Mouse (Mus musculus) cerebellum, postnatal 36 days (tissue): ENCODE data around the gene Gm20388.

Experiments
- DNase-seq, 2 experiments: peaks; one replicate each; pipeline ENCODE4 v3.0.0; 2021 to 2022; ENCODE audit warnings: mixed read lengths in 2 of 2

The Gm20388 gene

DNA sequence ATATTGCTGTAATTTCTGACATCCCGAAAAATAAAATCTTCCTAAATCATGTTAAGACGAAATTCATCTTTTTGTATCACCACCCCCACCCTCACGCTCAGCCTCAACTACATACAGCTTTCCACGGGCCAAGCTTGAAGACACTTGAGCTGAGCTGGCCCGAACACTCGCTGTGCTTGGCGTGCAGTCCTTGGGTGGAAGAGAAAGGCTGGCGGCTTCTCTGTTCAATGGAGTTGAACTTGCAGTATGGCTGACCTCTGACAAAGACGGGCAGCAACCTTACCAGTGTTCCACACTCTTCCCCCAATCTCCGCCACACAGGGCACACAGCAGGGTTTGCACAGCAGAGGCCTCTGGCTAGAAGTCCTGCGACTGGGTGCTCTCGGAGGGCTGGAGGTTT lies 670.7 kb downstream of the Gm20388 start:
- no peak for DNase-seq

- no peak for DNase-seq
Observed at GRCm38 (mm10) chr8:120581811-120582210, 671.2 kb downstream of the Gm20388 start.

- no peak for DNase-seq
Observed at GRCm38 (mm10) chr8:120585521-120585920, 674.9 kb downstream of the Gm20388 start.

DNA sequence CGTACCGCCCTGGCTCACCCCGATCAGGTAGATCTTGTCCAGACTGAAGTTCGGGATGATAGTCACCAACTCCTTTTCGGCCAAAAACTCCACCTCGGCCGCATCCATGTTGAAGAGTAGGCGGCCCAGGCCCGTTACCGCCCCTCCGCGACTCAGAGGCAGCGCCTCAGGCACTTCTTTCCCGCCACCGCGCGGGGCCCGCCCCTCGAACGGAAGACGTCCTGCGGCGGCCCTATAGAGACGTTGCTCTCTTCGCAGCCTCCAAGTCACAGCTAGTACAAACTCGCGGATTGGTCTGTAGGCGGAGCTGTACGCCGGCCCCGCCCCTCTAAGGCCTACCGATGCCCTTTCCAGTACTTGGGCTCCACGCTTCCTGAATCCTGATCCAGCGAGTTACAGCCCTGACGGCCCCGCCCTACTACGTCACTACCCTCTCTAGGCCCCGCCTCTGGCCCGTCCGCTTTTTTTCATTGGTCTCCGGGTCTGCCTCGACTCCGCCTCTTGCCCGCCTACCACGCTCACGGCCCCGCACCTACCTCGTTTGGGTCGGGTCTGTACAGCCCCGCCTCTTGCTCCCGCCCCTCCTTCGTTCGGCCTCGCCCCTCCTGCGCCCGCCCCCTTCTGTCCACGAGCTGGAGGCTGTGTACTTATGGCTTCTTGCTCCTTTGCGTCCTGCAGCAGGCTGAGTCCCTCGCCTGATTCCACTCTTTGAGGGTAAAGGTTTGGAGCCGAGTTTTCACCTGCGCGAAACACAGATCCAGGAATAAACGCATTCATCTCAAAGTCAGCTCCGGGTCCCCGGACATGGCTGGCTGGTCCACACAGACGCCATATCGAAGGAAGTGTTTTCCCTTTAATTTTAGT lies 678.5 kb downstream of the Gm20388 start, which contains the start of gene Gins2:
Gene Gins2, minus strand, starts transcription at position 397 of the 864 bp plus-strand sequence.
- peak; percentile 98 for DNase-seq

GRCm38 (mm10) chr8:120589921-120590320 lies 679.3 kb downstream of the Gm20388 start:
- peak in 1 of 2 experiments; percentile 52 for DNase-seq

DNA sequence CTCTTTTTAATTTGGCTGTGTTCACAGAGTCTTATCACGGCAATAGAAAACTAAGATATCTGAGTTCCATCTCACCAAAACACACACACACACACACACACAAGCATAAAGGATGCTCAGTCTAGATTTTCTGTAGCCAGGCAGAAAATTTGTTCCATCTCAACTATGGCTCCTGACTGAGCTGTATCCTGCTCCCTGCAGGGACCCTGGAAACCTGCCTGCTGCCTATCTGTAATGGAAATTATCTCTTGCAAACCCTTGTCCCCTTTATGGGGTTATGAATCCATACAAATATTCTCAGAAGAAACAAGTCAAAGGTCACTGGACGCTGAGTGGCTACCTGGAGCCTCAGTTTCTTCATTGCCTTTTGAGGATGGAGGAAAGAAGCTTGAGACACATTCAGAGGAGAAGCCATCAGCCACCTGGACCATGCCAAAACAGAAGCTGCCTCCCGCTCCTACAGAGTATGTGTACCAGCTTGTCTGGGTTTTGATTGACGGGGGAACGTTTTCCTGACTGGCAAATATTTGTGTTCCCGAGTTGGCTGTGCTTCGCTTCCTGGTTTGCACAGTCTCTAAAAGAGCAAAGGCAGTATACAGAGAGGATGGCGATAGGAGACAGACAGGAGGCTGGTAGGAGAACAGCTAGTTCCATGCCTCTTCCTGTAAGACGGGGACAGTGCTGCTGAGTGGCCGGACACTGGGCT lies 681.1 kb downstream of the Gm20388 start:
- DNase-seq: peak; percentile 53 to 61

DNA sequence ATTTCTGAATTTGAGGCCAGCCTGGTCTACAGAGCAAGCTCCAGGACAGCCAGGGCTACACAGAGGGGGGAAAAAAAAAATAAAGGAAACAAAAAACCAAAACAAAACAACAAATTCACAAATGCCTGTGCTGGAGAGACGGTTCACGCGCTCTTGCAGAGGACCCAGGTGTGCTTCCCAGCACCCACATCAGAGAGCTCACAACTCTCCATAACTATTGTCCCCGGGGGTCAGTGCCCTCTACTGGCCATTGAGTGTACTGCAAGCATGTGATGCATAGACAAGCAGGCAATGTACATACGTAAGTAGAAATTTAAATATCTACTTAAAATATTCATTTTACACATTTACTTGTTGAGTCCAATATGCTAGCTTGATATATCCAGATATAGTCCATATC lies 683.9 kb downstream of the Gm20388 start:
- DNase-seq: no peak

DNA sequence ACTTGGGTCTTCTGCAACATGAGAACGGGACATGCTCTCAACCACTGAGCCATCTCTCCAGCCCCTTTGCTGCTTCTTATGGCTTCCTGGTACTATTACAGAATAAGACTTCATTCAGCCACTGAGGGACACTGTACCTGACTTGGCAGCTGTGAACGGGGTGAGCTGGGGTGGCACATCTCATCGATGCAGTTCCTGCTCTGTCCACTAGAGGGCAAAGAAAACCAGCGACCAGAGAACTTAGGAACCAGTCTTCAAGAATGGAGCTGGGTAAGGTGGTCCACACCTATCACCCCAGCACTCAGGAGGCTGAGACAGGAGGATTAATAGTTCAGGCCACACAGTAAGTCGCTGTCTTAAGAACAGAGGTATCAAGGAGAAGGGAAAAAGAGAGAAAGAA lies 685.3 kb downstream of the Gm20388 start:
- DNase-seq: peak; percentile 70 to 77

DNA sequence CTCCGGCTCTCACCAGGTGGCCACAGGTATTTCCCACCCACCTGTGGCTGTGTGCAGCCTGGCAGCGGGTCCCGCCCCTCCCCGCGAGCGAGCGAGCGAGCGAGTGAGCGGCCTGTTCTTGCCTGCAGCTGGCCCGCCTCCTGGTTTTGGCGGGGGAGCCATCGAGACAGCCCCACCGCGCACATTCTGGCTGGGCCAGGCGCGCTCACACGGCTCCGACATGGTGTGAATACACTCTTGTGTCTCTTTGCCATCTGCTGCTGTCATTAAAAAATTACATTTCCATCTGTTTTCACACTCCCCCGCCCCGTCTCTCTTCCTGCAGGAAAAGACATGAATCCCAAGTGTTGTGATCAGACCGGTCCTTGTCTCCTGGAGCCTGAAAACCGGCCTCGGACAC lies 687.9 kb downstream of the Gm20388 start:
- DNase-seq: peak; percentile 61 to 68

- peak; percentile 84 to 88 for DNase-seq
Observed at GRCm38 (mm10) chr8:120599504-120599903, 688.9 kb downstream of the Gm20388 start.

- DNase-seq: no peak
Observed at GRCm38 (mm10) chr8:120602672-120603071, 692.0 kb downstream of the Gm20388 start.

DNA sequence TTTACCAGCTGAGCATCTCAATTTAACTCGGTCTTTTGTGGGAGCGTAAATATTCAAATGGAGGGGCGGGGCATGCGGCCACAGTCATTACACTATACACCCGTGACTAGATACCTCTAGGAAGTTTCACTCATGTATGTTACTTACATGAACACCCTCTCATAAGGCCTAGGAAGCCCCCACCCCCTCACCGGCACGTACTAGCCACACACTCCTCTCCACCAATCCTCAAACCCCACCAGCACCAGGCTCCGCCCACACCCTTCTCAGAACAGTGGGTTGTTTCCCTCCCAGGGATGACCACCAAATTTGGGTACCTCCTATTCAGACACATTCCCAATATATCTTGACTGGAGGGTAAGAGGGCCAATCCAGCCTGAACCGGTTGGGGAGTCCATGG lies 696.8 kb downstream of the Gm20388 start:
- no peak for DNase-seq

- peak; percentile 79 to 85 for DNase-seq
Observed at GRCm38 (mm10) chr8:120607885-120608284, 697.2 kb downstream of the Gm20388 start.

DNA sequence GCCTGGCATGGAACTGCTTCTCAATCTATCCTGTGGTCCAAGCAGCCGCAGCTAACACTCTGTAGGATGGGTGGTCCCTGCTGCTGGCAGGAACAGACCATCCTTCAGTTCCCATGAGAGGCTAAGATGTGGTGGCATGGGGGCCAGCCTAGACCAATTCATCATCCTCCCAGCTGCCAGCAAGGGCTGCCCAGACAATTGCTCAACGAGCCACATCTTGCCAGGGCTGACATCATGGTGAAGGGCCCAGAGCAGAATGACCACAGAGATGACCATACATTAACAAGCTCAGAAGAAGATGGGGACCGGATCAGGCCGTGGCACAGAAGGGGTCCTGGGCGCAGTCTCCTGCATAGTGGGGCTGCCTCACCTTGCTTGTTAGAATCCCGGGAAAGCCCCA lies 700.2 kb downstream of the Gm20388 start:
- DNase-seq: no peak

GRCm38 (mm10) chr8:120614491-120614890 lies 703.9 kb downstream of the Gm20388 start:
- DNase-seq: no peak

- DNase-seq: no peak
Observed at GRCm38 (mm10) chr8:120616663-120617626, 706.3 kb downstream of the Gm20388 start.

DNA sequence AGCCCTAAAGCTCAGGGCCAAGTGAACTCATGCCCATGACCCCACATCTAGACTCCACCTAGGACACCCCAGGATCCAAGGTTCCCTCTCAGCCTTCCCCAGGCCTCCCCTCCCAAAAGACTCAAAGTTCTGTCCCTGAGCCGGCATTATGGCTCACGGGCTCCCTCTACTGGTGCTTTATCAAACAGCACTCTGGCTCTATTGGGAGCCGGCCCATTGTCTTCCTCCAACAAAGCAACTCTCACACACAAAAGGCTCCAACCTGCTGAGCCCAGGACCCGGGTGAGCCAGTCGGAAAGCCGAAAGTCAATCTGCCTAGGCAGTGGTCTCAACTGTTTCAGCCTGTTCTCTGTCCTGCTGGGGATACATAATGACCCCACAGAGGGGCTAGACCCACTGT lies 707.5 kb downstream of the Gm20388 start:
- peak; percentile 67 to 76 for DNase-seq

GRCm38 (mm10) chr8:120619235-120620180 lies 708.9 kb downstream of the Gm20388 start:
- no peak for DNase-seq

DNA sequence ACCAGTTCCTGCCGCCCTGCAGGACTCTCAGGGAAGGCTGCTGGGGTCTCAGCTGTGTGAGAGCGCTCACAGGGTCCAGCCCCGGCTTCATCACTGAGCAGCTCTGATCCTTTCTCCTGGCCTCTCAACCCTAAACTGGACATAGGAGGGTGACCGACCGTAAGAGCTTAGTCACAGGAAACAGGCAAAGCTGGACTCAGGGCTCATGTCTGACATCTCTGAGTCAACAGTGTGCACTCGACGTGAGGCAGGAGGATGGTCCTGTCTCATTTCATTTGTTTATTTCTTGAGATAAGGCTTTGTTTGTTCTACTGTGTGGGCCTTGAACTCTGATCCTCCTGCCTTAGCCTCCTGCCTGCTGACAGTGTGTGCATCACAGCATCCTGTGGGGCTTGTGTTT lies 709.8 kb downstream of the Gm20388 start:
- DNase-seq: no peak

- no peak for DNase-seq
Observed at GRCm38 (mm10) chr8:120622161-120622560, 711.5 kb downstream of the Gm20388 start.

- DNase-seq: no peak
Observed at GRCm38 (mm10) chr8:120623608-120624007, 713.0 kb downstream of the Gm20388 start.

DNA sequence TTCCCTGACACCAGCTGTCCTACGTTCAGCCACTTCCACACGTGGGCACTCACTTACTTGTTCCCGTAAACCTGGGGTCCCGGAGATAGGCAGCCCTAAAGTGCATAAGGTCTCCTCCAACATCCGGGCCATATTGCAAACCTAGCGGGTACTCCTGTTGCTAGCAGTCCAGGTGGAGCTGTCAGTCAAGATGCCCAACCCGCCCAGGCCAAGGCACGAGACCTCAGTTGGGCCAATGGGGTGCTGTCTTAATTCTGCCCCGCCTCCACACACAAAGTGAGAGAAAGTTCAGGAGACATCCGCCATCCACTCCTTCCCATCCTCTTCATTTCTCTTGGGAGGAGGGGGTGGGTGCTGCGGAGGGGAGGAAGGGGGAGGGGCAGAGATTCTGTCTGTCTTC lies 715.8 kb downstream of the Gm20388 start:
- no peak for DNase-seq
